Comparison of ENCODE assay signal across 10 mouse cellular contexts in the genomic region with DNA sequence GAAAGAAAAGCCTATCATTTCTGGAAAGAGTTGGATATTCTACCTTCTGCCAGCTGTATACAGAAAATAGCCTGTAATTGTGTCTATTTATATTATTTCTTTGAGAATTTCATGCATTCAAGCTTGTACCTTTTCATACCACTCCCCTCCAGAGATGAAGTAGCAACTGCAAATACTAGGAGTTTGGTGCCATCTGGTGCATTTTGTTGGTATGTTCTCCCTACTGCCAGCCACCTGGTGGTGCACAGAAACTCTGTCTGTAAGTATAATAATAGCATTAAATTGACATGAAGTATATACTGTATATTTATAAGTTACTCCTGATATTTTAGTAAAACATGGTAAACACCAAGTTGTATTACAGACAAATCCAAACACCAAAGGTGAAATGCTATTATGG. TPM values are rescaled to one million over a fixed set of nuclear protein-coding genes. Genes with fewer than 3 reads are reported as not detected.
A peak's percentile ranks its signal among the peaks of the same experiment; 100 is the strongest.
DNase-seq lines count a peak whose midpoint lies in the region; ATAC-seq lines count a peak whose summit lies in the region.
"Had no signal": no experiment of that assay in that cellular context is flagged by ENCODE, and none has a peak within 500 bp of the region (broad histone marks: within the 10 kb centered on the region; RNA-seq: fewer than 3 reads in every experiment).

No protein-coding gene starts in this region.

- no peak overlapping the region for H3K4me3 ChIP-seq in midbrain, embryonic 14.5 days (replicated peaks; ENCODE audit: low read depth, low read length)
- no peak overlapping the region for H3K4me3 ChIP-seq in midbrain, embryonic 11.5 days (ENCODE audit: low read depth, low read length)
- no peak overlapping the region for H3K4me3 ChIP-seq in hindbrain, embryonic 16.5 days (ENCODE audit: low read length)
- H3K4me3 ChIP-seq: hindbrain, embryonic 15.5 days; neural tube, embryonic 12.5 days had no signal

- H3K9ac ChIP-seq in midbrain, embryonic 14.5 days (replicated peaks; ENCODE audit: low read length): no peak overlapping the region
- no peak overlapping the region for H3K9ac ChIP-seq in midbrain, embryonic 11.5 days (ENCODE audit: low read length)
- H3K9ac ChIP-seq in hindbrain, embryonic 16.5 days (ENCODE audit: low read depth, low read length): no peak overlapping the region
- H3K9ac ChIP-seq: hindbrain, embryonic 15.5 days; neural tube, embryonic 12.5 days had no signal

- no peak overlapping the region for H3K27ac ChIP-seq in midbrain, embryonic 14.5 days (replicated peaks; ENCODE audit: low read depth, low read length)
- H3K27ac ChIP-seq in midbrain, embryonic 11.5 days (ENCODE audit: low read depth, low read length): no peak overlapping the region
- H3K27ac ChIP-seq in hindbrain, embryonic 16.5 days (ENCODE audit: low read depth, low read length): no peak overlapping the region
- H3K27ac ChIP-seq: hindbrain, embryonic 15.5 days; neural tube, embryonic 12.5 days had no signal

- no peak overlapping the region for H3K4me2 ChIP-seq in midbrain, embryonic 14.5 days (ENCODE audit: low read length)
- no peak overlapping the region for H3K4me2 ChIP-seq in midbrain, embryonic 11.5 days
- no peak overlapping the region for H3K4me2 ChIP-seq in hindbrain, embryonic 16.5 days (ENCODE audit: low read length)
- H3K4me2 ChIP-seq: hindbrain, embryonic 15.5 days; neural tube, embryonic 12.5 days had no signal

- H3K9me3 ChIP-seq in midbrain, embryonic 14.5 days (ENCODE audit: control insufficient read depth, low read length): no peaks in the 10 kb centered on the region
- H3K9me3 ChIP-seq in midbrain, embryonic 11.5 days (ENCODE audit: control insufficient read depth, low read length): no peaks in the 10 kb centered on the region
- no peaks in the 10 kb centered on the region for H3K9me3 ChIP-seq in hindbrain, embryonic 16.5 days (ENCODE audit: control insufficient read depth, low read length)
- H3K9me3 ChIP-seq: hindbrain, embryonic 15.5 days; neural tube, embryonic 12.5 days had no signal

- ATAC-seq in frontal cortex, adult (ENCODE audit: low TSS enrichment): peak; percentile 72; the same call in 1 of the 2 replicates
- ATAC-seq in midbrain, embryonic 14.5 days (ENCODE audit: low FRiP score, low TSS enrichment): no peak
- no peak for ATAC-seq in midbrain, embryonic 11.5 days (ENCODE audit: low FRiP score)
- no peak for ATAC-seq in hindbrain, embryonic 16.5 days

- no peaks in the 10 kb centered on the region for H3K27me3 ChIP-seq in midbrain, embryonic 14.5 days (ENCODE audit: control insufficient read depth, insufficient read depth, low read length)
- no peaks in the 10 kb centered on the region for H3K27me3 ChIP-seq in midbrain, embryonic 11.5 days (ENCODE audit: control insufficient read depth, insufficient read depth, low read length)
- no peaks in the 10 kb centered on the region for H3K27me3 ChIP-seq in hindbrain, embryonic 16.5 days (replicated peaks; ENCODE audit: control insufficient read depth, insufficient read depth, low read length)
- H3K27me3 ChIP-seq: hindbrain, embryonic 15.5 days; neural tube, embryonic 12.5 days had no signal

- H3K36me3 ChIP-seq in midbrain, embryonic 14.5 days (ENCODE audit: control insufficient read depth, insufficient read depth, low read length): no peaks in the 10 kb centered on the region
- no peaks in the 10 kb centered on the region for H3K36me3 ChIP-seq in midbrain, embryonic 11.5 days (ENCODE audit: control insufficient read depth, insufficient read depth, low read length)
- H3K36me3 ChIP-seq in hindbrain, embryonic 16.5 days (ENCODE audit: control insufficient read depth, insufficient read depth, low read length): no peaks in the 10 kb centered on the region
- H3K36me3 ChIP-seq: hindbrain, embryonic 15.5 days; neural tube, embryonic 12.5 days had no signal

- DNase-seq in frontal cortex, postnatal 25 days (ENCODE audit: low spot score in 2 of 2): no peak
- peak; percentile 67 for DNase-seq in midbrain, embryonic 14.5 days
- DNase-seq in midbrain, embryonic 11.5 days (ENCODE audit: low spot score, missing footprints): no peak
- peak; percentile 25 for DNase-seq in adrenal gland, postnatal 25 days
- DNase-seq in kidney, postnatal 4 days: peak; percentile 60
- peak; percentile 52 for DNase-seq in thymus, postnatal 4 days

- H3K4me1 ChIP-seq in midbrain, embryonic 14.5 days (ENCODE audit: control insufficient read depth, insufficient read depth, low read length): no peaks in the 10 kb centered on the region
- H3K4me1 ChIP-seq in midbrain, embryonic 11.5 days (ENCODE audit: control insufficient read depth, insufficient read depth, low read length): no peaks in the 10 kb centered on the region
- no peaks in the 10 kb centered on the region for H3K4me1 ChIP-seq in hindbrain, embryonic 16.5 days (ENCODE audit: control insufficient read depth, insufficient read depth, low read depth, low read length)
- H3K4me1 ChIP-seq: hindbrain, embryonic 15.5 days had no signal

RNA-seq across cellular contexts. Expression of a gene that starts 4.4 kb away (rescaled TPM):
- 1.2 and 2.4 TPM in 2 replicates for polyA plus RNA-seq in midbrain, embryonic 14.5 days (2014; fragmentation: Nextera tagmentation; extraction: Ambion mirVana)
- 1.3 and 2.1 TPM in 2 replicates for polyA plus RNA-seq in midbrain, embryonic 11.5 days (2014; fragmentation: Nextera tagmentation; extraction: Ambion mirVana)
- total RNA-seq in adrenal gland, postnatal 25 days (2021): 1.6 and 1.7 TPM in 2 replicates
- polyA plus RNA-seq in hindbrain, embryonic 16.5 days (2015; fragmentation: Nextera tagmentation; extraction: Ambion mirVana): 0.80 and 1.1 TPM in 2 replicates

RNA-seq across cellular contexts. Expression of a gene that starts 33.1 kb away (rescaled TPM):
- polyA plus RNA-seq in midbrain, embryonic 14.5 days (2014; fragmentation: Nextera tagmentation; extraction: Ambion mirVana): 0.37 TPM in 1 of 2 replicates, not detected in the other
- polyA plus RNA-seq in midbrain, embryonic 11.5 days (2014; fragmentation: Nextera tagmentation; extraction: Ambion mirVana): 0.10 TPM in 1 of 2 replicates, not detected in the other
- not detected in 2 replicates for total RNA-seq in adrenal gland, postnatal 25 days (2021)
- 0.27 and 0.33 TPM in 2 replicates for polyA plus RNA-seq in hindbrain, embryonic 16.5 days (2015; fragmentation: Nextera tagmentation; extraction: Ambion mirVana)
- polyA plus RNA-seq: neural tube, embryonic 12.5 days had no signal

Comparison
In these comparisons a context has a peak if more than half of its experiments do, and no peak if none do; other contexts are left out.
1. DNase-seq: peak in midbrain, embryonic 14.5 days (single experiment), adrenal gland, postnatal 25 days (single experiment), kidney, postnatal 4 days (2 of 2) and thymus, postnatal 4 days (single experiment); none in frontal cortex, postnatal 25 days (0 of 2) and midbrain, embryonic 11.5 days (single experiment).